ENCODE assay signal across 8 mouse cellular contexts in genomic region chr3:115689352-115689751, GRCm38 (mm10). TPM values are rescaled to one million over a fixed set of nuclear protein-coding genes. Genes with fewer than 3 reads are reported as not detected.
DNase-seq lines count a peak whose midpoint lies in the region.

No protein-coding gene starts in this region.

- DNase-seq in adrenal gland, adult (ENCODE audit: inconsistent age in 2 of 2, low spot score in 1 of 2): peak; percentile 46 to 65
- no peak for DNase-seq in adrenal gland, adult 8-10 months
- DNase-seq in thymus, postnatal 0 days (ENCODE audit: low spot score): peak; percentile 33
- DNase-seq in thymus, postnatal 36 days: no peak
- DNase-seq in kidney, postnatal 10 days: peak; percentile 25
- DNase-seq in naive thymus-derived CD4-positive, alpha-beta T cell, adult 2 months (ENCODE audit: low read depth): peak; percentile 67
- DNase-seq in thymus, adult 18-20 months: no peak
- DNase-seq in layer of hippocampus, adult 18-20 months (ENCODE audit: low spot score in 2 of 2): no peak

RNA-seq across cellular contexts. Expression of gene S1pr1, which starts 25.5 kb away (rescaled TPM):
- total RNA-seq in adrenal gland, adult 8-10 months (2022): 10 to 100 TPM; 14.7 to 17.5 (median 15.3) TPM
- polyA plus RNA-seq in thymus, postnatal 0 days (2015; fragmentation: Nextera tagmentation; extraction: Ambion mirVana): 12.3 and 13.2 TPM in 2 replicates
- total RNA-seq in layer of hippocampus, adult 18-20 months (2021): 100 to 1,000 TPM; 112 to 113 TPM

Comparison
In these comparisons a context has a peak if more than half of its experiments do, and no peak if none do; other contexts are left out.
1. DNase-seq: peak in adrenal gland, adult (2 of 2), thymus, postnatal 0 days (single experiment), kidney, postnatal 10 days (single experiment) and naive thymus-derived CD4-positive, alpha-beta T cell, adult 2 months (single experiment); none in adrenal gland, adult 8-10 months (single experiment), thymus, postnatal 36 days (0 of 2), thymus, adult 18-20 months (0 of 2) and layer of hippocampus, adult 18-20 months (0 of 2).
2. RNA of gene S1pr1, which starts 25.5 kb away (total RNA-seq): 112 to 113 TPM in layer of hippocampus, adult 18-20 months; 14.7 to 17.5 TPM in adrenal gland, adult 8-10 months; every median in the first group is over 4 times any median in the second.